Mouse (Mus musculus): ENCODE data around the gene Gm11627.

The Gm11627 gene

GRCm38 (mm10) chr11:102579165-102580033 lies at the start of gene Gm11627:
Gene Gm11627, minus strand, starts transcription at chr11:102579461.
- peak in 1 of 2 experiments; percentile 13 for DNase-seq

- peak in 1 of 2 experiments; percentile 49 for DNase-seq
Observed at GRCm38 (mm10) chr11:102628529-102628928, 49.3 kb upstream of the Gm11627 start.

- DNase-seq = no peak
Observed at GRCm38 (mm10) chr11:102627171-102627931, 48.1 kb upstream of the Gm11627 start.

- DNase-seq = peak; percentile 72 to 77
Observed at GRCm38 (mm10) chr11:102624888-102625407, 45.7 kb upstream of the Gm11627 start.

GRCm38 (mm10) chr11:102623876-102624789 lies 44.9 kb upstream of the Gm11627 start:
- DNase-seq = no peak

- DNase-seq = no peak
Observed at GRCm38 (mm10) chr11:102619449-102619848, 40.2 kb upstream of the Gm11627 start.

GRCm38 (mm10) chr11:102611317-102611705 lies 32.0 kb upstream of the Gm11627 start:
- no peak for DNase-seq

GRCm38 (mm10) chr11:102610675-102611316 lies 31.5 kb upstream of the Gm11627 start:
- no peak for DNase-seq

- DNase-seq = no peak
Observed at GRCm38 (mm10) chr11:102610260-102610659, 31.0 kb upstream of the Gm11627 start.

- DNase-seq = no peak
Observed at GRCm38 (mm10) chr11:102609483-102609882, 30.2 kb upstream of the Gm11627 start.

- DNase-seq = no peak
Observed at GRCm38 (mm10) chr11:102608691-102609090, 29.4 kb upstream of the Gm11627 start.

GRCm38 (mm10) chr11:102607686-102608548 lies 28.7 kb upstream of the Gm11627 start:
- no peak for DNase-seq

- DNase-seq = peak in 1 of 2 experiments; percentile 25
Observed at GRCm38 (mm10) chr11:102607201-102607600, 27.9 kb upstream of the Gm11627 start.

- peak; percentile 31 to 37 for DNase-seq
Observed at GRCm38 (mm10) chr11:102606751-102607171, 27.5 kb upstream of the Gm11627 start.

- DNase-seq = peak; percentile 87 to 91
Observed at GRCm38 (mm10) chr11:102605553-102606416, 26.5 kb upstream of the Gm11627 start.

GRCm38 (mm10) chr11:102604777-102605552 lies 25.7 kb upstream of the Gm11627 start:
- DNase-seq = peak; percentile 73 to 78

GRCm38 (mm10) chr11:102604010-102604584 lies 24.8 kb upstream of the Gm11627 start, which contains the start of gene Fzd2:
Gene Fzd2, plus strand, starts transcription at chr11:102604396.
- DNase-seq = peak; percentile 88

GRCm38 (mm10) chr11:102603496-102603850 lies 24.2 kb upstream of the Gm11627 start:
- DNase-seq = peak; percentile 55 to 57

All from cerebellum, postnatal 14 days (tissue).